Mouse (Mus musculus) megakaryocyte, embryonic 14.5 days (primary cell): ENCODE measurements around the gene Fgfr1op2.

Experiments
- FLI1 ChIP-seq: IDR thresholded peaks from 2 replicates; pipeline ENCODE4 v1.6.1; 2012; ENCODE audit warnings: low read length, inconsistent platforms, mixed read lengths
- GATA1 ChIP-seq: IDR thresholded peaks from 3 replicates; pipeline ENCODE4 v1.6.1; 2012; ENCODE audit warnings: mixed read lengths, low read length, inconsistent platforms, borderline replicate concordance

GRCm38 (mm10) chr6:146530363-146530762, 46.6 kb upstream of the Fgfr1op2 start:
- TF ChIP-seq GATA1 (no peak), FLI1 (no peak)
